Mouse (Mus musculus): ENCODE data around the gene Shkbp1.

- no peak for TF ChIP-seq POLR2A (IDR thresholded peaks at IDR 0.05; ENCODE audit: low read depth, low read length)
- TF ChIP-seq CTCF (IDR thresholded peaks at IDR 0.05; ENCODE audit: borderline replicate concordance, insufficient read depth, low read length), result no peak
These were observed 4.9 kb upstream of the Shkbp1 start for GRCm38 (mm10) chr7:27360749-27361148.
